Mouse (Mus musculus) stomach, postnatal 0 days (tissue): Measurements from ENCODE around the gene Map7. TPM values are rescaled to one million over a fixed set of nuclear protein-coding genes. Genes with fewer than 3 reads are reported as not detected.
A peak's percentile ranks its signal among the peaks of the same experiment; 100 is the strongest.

ENCODE experiments used
- ATAC-seq: fragments of 200-750 bp; cut with Nextera tagmentation; 2 replicates; pipeline ENCODE4 v1.8.0; 2017; ENCODE audit not compliant: low FRiP score, low TSS enrichment
- DNase-seq: peaks from one replicate; pipeline ENCODE4 v3.0.0-alpha.2; 2016; ENCODE audit warnings: low spot score
- H3K27ac ChIP-seq: fragments of 300-500 bp; sonication (generic); replicated peaks from 2 replicates; pipeline ENCODE4 v1.5.1; 2014; ENCODE audit warnings: mild to moderate bottlenecking, control low read depth
- H3K27me3 ChIP-seq: fragments of 300-500 bp; sonication (generic); 2 replicates; pipeline ENCODE4 v1.6.1; 2014; ENCODE audit warnings: low read length; ENCODE audit not compliant: control insufficient read depth, insufficient read depth
- H3K36me3 ChIP-seq: fragments of 300-500 bp; sonication (generic); 2 replicates; pipeline ENCODE4 v1.6.1; 2014; ENCODE audit warnings: low read length, mixed read lengths; ENCODE audit not compliant: control insufficient read depth, insufficient read depth
- H3K4me1 ChIP-seq: fragments of 300-500 bp; sonication (generic); replicated peaks from 2 replicates; pipeline ENCODE4 v1.6.1; 2014; ENCODE audit warnings: antibody characterized with exemption; ENCODE audit not compliant: control insufficient read depth, insufficient read depth
- H3K4me2 ChIP-seq: fragments of 300-500 bp; sonication (generic); replicated peaks from 2 replicates; pipeline ENCODE4 v1.6.1; 2014; ENCODE audit warnings: low read depth, mild to moderate bottlenecking, control low read depth, moderate library complexity
- H3K4me3 ChIP-seq: fragments of 300-500 bp; sonication (generic); 2 replicates; pipeline ENCODE4 v1.5.1; 2014; ENCODE audit warnings: low read depth, low read length, control low read depth
- H3K9ac ChIP-seq: fragments of 300-500 bp; sonication (generic); 2 replicates; pipeline ENCODE4 v1.6.1; 2014; ENCODE audit warnings: mild to moderate bottlenecking, low read length, control low read depth, mixed read lengths
- H3K9me3 ChIP-seq: fragments of 300-500 bp; sonication (generic); 2 replicates; pipeline ENCODE4 v1.6.1; 2016; ENCODE audit warnings: low read length; ENCODE audit not compliant: control insufficient read depth
- CTCF ChIP-seq: IDR thresholded peaks from 2 replicates; pipeline ENCODE4 v1.5.1; 2016; ENCODE audit warnings: antibody characterized with exemption, low read depth, mild to moderate bottlenecking, moderate library complexity
- EP300 ChIP-seq: optimal IDR thresholded peaks from 2 replicates; pipeline ENCODE3; 2016; ENCODE audit warnings: antibody characterized with exemption
- WGBS: fragments of 180-500 bp; shearing (Covaris S2); extraction: QIAGEN DNeasy Blood & Tissue Kit; methylation state at CpG from one replicate; pipeline ENCODE4 v1.1.7; 2014; 5-methylcytosine and 5-hydroxymethylcytosine counted together
- polyA plus RNA-seq: library from polyadenylated mRNA; unstranded; fragments of >200 nt; fragmentation: Nextera tagmentation; extraction: Ambion mirVana; gene quantifications from 2 replicates; pipeline ENCODE4 v1.2.1, GENCODE M21; 2015

Map7 gene
- polyA plus RNA-seq, 1 experiment from 2014 or later: 23.0 TPM

DNA sequence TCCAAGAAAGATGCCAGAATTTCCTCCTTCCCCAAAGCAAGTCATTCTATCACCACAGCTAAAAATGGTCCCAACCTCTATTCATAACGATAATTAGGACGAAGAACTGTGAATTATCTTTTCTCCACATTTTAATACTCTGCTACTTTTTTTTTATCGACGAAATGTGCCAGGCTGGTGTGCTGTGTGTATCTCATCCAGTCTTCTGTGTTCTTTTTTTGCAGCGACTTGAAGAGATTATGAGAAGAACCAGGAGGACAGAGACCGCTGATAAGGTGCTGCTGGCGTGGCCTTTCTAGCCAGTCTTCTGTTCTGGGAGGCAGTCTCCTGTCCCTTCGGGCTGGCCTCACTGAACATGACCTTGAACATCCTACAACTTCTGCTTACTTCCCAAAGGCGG is 125.8 kb downstream of the Map7 start:
- ATAC-seq (no peak), DNase-seq (no peak)
- whole genome bisulfite sequencing: 86% methylated on average over 9 of the region's 9 CpGs
- Histone ChIP-seq H3K4me1 (no peaks in the 10 kb centered on the region), H3K36me3 (0 out of 2 replicates have a peak, but pooled peaks cover 2% of the 10 kb centered on the region), H3K27me3 (no peaks in the 10 kb centered on the region), H3K4me2 (no peak overlapping the region), H3K4me3 (no peak overlapping the region), H3K27ac (no peak overlapping the region), H3K9ac (no peak overlapping the region), H3K9me3 (no peaks in the 10 kb centered on the region)
- TF ChIP-seq CTCF: no peak
- no peak for TF ChIP-seq EP300

DNA sequence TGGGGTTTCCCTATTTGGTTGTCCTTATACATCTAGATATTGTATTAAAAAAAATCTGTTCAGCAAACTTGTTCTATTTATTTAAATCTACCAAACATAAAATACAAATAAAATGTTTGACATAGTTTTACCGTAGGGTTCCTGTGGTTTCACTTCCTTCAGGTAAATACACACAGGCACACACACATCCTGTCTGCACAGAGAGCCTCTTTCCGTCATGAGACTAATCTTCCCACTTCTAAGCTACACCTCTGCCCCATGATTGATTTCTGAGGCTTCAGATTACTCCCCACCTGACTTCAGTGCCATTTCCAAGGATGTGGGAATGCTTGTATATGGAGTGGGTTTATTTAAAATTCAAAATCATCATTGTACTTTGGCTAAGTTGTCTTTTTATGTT is 133.2 kb downstream of the Map7 start:
- no peak for TF ChIP-seq CTCF
- no peak for TF ChIP-seq EP300
- H3K4me1 ChIP-seq: no peaks in the 10 kb centered on the region; the same call in 1 of the 2 replicates
- H3K4me2 ChIP-seq: no peak overlapping the region
- no peak overlapping the region for H3K4me3 ChIP-seq
- no peak overlapping the region for H3K9ac ChIP-seq
- H3K27ac ChIP-seq: no peak overlapping the region
- H3K36me3 ChIP-seq: 0 out of 2 replicates have a peak, but pooled peaks cover 2% of the 10 kb centered on the region
- ATAC-seq (no peak), DNase-seq (no peak)
- no peaks in the 10 kb centered on the region for H3K27me3 ChIP-seq
- H3K9me3 ChIP-seq: no peaks in the 10 kb centered on the region
- 41% methylated on average over 2 of the region's 2 CpGs for WGBS

DNA sequence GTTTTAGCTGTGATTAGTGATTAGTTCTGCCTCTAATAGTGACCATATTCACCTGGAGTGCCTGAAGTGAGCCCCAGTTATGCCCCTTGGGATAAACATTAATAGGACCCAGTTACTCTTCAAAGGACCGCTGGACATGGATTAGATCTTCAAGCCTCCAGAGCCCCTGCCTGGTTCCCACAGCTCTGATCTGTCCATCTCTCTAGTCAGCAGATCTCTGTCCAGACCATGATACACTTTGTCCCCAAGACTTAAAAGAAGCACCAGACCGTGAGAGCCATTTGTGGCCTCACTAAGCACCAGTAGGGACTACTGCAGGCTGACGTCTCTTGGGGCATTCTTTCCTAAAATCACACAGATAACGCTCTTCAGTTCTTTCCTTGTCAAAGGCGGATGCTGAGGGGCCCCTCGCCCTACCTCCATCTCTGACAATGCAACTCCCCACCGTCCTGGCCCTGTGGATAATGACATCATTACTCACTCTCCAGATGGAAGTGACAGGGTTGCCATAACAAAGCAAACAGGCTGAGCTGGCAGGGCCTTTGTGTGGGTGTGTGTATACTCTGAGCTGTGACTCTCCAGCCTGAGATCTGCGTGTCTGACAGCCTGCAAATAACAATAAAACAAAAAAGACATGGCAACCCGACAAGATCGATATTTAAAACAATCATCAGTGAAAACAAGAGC is 137.2 kb downstream of the Map7 start:
- no peaks in the 10 kb centered on the region; the same call in 1 of the 2 replicates for H3K4me1 ChIP-seq
- no peaks in the 10 kb centered on the region for H3K27me3 ChIP-seq
- DNase-seq (peak; percentile 59), ATAC-seq (peak; percentile 92)
- no peak overlapping the region for H3K4me2 ChIP-seq
- H3K9me3 ChIP-seq: no peaks in the 10 kb centered on the region
- H3K9ac ChIP-seq: no peak overlapping the region
- H3K27ac ChIP-seq: no peak overlapping the region
- 18% methylated on average over 10 of the region's 10 CpGs for WGBS
- no peak overlapping the region for H3K4me3 ChIP-seq
- H3K36me3 ChIP-seq: no peaks in the 10 kb centered on the region
- TF ChIP-seq EP300 (no peak), CTCF (no peak)

DNA sequence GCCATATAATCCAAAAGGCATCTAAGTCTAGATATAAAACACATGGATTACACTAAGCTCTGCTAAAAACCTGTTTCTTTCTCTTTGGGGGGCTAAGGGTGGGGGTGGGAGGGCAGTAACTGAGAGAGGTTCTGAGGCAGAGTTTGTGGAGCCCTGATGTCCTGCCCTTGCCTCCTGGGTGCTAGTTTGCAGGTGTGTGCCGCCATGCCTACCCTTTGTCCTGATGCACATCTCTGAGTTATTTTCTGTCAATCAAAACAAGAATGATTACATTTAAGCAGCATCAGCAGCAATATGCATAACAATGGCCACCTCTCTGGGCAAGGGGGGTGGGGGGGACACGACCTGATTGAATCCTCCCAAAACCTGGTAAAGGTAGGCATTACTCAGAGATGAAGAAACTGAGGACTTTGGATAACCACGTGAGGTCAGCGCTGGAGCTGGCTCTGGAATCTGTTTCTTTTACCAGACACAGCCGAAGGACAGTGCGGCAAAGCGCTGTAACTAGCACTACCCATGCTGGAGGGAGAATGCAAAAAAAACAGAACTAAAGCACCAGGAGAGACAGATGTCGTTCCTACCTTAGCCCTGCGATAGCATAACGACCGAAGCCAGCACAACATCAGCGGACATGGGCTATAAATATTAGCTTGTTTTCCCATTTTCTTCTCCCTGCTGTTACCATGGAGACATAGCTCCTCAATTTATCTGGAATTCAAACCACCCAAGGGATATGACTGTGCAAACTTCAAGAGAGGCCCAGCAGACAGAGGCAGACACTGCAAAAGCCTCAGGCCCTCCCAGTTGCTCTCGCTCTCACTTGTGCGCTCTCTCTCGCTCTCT is 137.9 kb downstream of the Map7 start:
- 38% methylated on average over 15 of the region's 15 CpGs for WGBS

GRCm38 (mm10) chr10:20287369-20287768 is 139.1 kb downstream of the Map7 start:
- H3K27me3 ChIP-seq: no peaks in the 10 kb centered on the region
- no peak overlapping the region for H3K9ac ChIP-seq
- 63% methylated on average over 6 of the region's 6 CpGs for WGBS
- no peak overlapping the region for H3K4me3 ChIP-seq
- ATAC-seq (no peak), DNase-seq (no peak)
- TF ChIP-seq EP300: no peak
- no peak for TF ChIP-seq CTCF
- H3K4me2 ChIP-seq: no peak overlapping the region
- H3K36me3 ChIP-seq: no peaks in the 10 kb centered on the region
- H3K9me3 ChIP-seq: no peaks in the 10 kb centered on the region
- no peak overlapping the region for H3K27ac ChIP-seq
- H3K4me1 ChIP-seq: no peaks in the 10 kb centered on the region; the same call in 1 of the 2 replicates

More for the DNA sequence above, 137.9 kb downstream of the Map7 start:
- no peak overlapping the region for H3K27ac ChIP-seq
- no peaks in the 10 kb centered on the region for H3K9me3 ChIP-seq
- no peaks in the 10 kb centered on the region for H3K36me3 ChIP-seq
- no peak for ATAC-seq
- H3K4me2 ChIP-seq: no peak overlapping the region; the same call in 1 of the 2 replicates
- H3K27me3 ChIP-seq: no peaks in the 10 kb centered on the region
- no peaks in the 10 kb centered on the region; the same call in 1 of the 2 replicates for H3K4me1 ChIP-seq
- no peak overlapping the region for H3K9ac ChIP-seq
- H3K4me3 ChIP-seq: no peak overlapping the region
- DNase-seq: no peak
- TF ChIP-seq CTCF: no peak
- no peak for TF ChIP-seq EP300
